Mouse (Mus musculus) heart, postnatal 0 days (tissue): ENCODE measurements around the gene Mfsd4b5. TPM values are rescaled to one million over a fixed set of nuclear protein-coding genes. Genes with fewer than 3 reads are reported as not detected.

Experiments
- ATAC-seq: fragments of 200-750 bp; cut with Nextera tagmentation; 2 replicates; pipeline ENCODE4 v1.8.0; 2017; ENCODE audit warnings: low read depth, moderate number of reproducible peaks, moderate library complexity; ENCODE audit not compliant: insufficient read depth
- DNase-seq: peaks from one replicate; pipeline ENCODE4 v3.0.0-alpha.2; 2016; ENCODE audit warnings: low spot score
- H3K27ac ChIP-seq: fragments of 300-500 bp; sonication (generic); 2 replicates; pipeline ENCODE4 v1.5.1; 2014; ENCODE audit warnings: low read depth, mild to moderate bottlenecking
- H3K27me3 ChIP-seq: fragments of 300-500 bp; sonication (generic); 2 replicates; pipeline ENCODE4 v1.6.1; 2014; ENCODE audit warnings: low read length, mixed read lengths; ENCODE audit not compliant: control insufficient read depth, insufficient read depth
- H3K36me3 ChIP-seq: fragments of 300-500 bp; sonication (generic); replicated peaks from 2 replicates; pipeline ENCODE4 v1.6.1; 2014; ENCODE audit warnings: low read length, mixed read lengths; ENCODE audit not compliant: control insufficient read depth, insufficient read depth
- H3K4me1 ChIP-seq: fragments of 300-500 bp; sonication (generic); 2 replicates; pipeline ENCODE4 v1.6.1; 2014; ENCODE audit warnings: antibody characterized with exemption; ENCODE audit not compliant: control insufficient read depth, insufficient read depth
- H3K4me2 ChIP-seq: fragments of 300-500 bp; sonication (generic); 2 replicates; pipeline ENCODE4 v1.6.1; 2014; ENCODE audit warnings: low read depth, mild to moderate bottlenecking, low read length, moderate library complexity
- H3K4me3 ChIP-seq: fragments of 300-500 bp; sonication (generic); 2 replicates; pipeline ENCODE4 v1.5.1; 2014; ENCODE audit warnings: low read depth, low read length
- H3K9ac ChIP-seq: fragments of 300-500 bp; sonication (generic); replicated peaks from 2 replicates; pipeline ENCODE4 v1.6.1; 2014; ENCODE audit warnings: low read depth, low read length, mixed read lengths
- H3K9me3 ChIP-seq: fragments of 300-500 bp; sonication (generic); replicated peaks from 2 replicates; pipeline ENCODE4 v1.6.1; 2016; ENCODE audit warnings: low read length; ENCODE audit not compliant: control insufficient read depth
- CTCF ChIP-seq: IDR thresholded peaks from 2 replicates; pipeline ENCODE4 v1.5.1; 2016; ENCODE audit warnings: antibody characterized with exemption, control low read depth, low read depth
- EP300 ChIP-seq: IDR thresholded peaks from 2 replicates; pipeline ENCODE4 v1.6.1; 2016; ENCODE audit warnings: antibody characterized with exemption, low read depth
- WGBS: fragments of 180-500 bp; shearing (Covaris S2); extraction: QIAGEN DNeasy Blood & Tissue Kit; methylation state at CpG from one replicate; pipeline ENCODE4 v1.1.7; 2014; 5-methylcytosine and 5-hydroxymethylcytosine counted together
- polyA plus RNA-seq: library from polyadenylated mRNA; unstranded; fragments of >200 nt; fragmentation: Nextera tagmentation; extraction: Ambion mirVana; gene quantifications from 2 replicates; pipeline ENCODE4 v1.2.1, GENCODE M21; 2015
- total RNA-seq: library from RNA; depleted of rRNA; stranded (reverse); fragments of >200 nt; gene quantifications from 2 replicates; pipeline ENCODE4 v1.2.3, GENCODE M21; 2014; ENCODE audit warnings: low replicate concordance

The Mfsd4b5 gene
- total and polyA plus RNA-seq, 2 experiments from 2014 or later, result 0.14 TPM; not detected in 1

GRCm38 (mm10) chr10:39991155-39991554 is 4.7 kb upstream of the Mfsd4b5 start:
- WGBS, result 25% methylated on average over 4 of the region's 4 CpGs
- no peak for TF ChIP-seq EP300
- no peak for TF ChIP-seq CTCF
- ATAC-seq (no peak), DNase-seq (no peak)
- Histone ChIP-seq H3K9ac (no peak overlapping the region), H3K4me1 (no peaks in the 10 kb centered on the region), H3K36me3 (no peaks in the 10 kb centered on the region), H3K4me2 (no peak overlapping the region), H3K9me3 (no peaks in the 10 kb centered on the region), H3K4me3 (no peak overlapping the region), H3K27ac (no peak overlapping the region), H3K27me3 (no peaks in the 10 kb centered on the region)

GRCm38 (mm10) chr10:39982604-39983003 is 3.8 kb downstream of the Mfsd4b5 start:
- Histone ChIP-seq H3K4me3 (no peak overlapping the region), H3K27me3 (no peaks in the 10 kb centered on the region), H3K9ac (no peak overlapping the region), H3K4me1 (no peaks in the 10 kb centered on the region), H3K4me2 (no peak overlapping the region), H3K9me3 (peaks cover 6% of the 10 kb centered on the region; the same call in 1 of the 2 replicates), H3K36me3 (no peaks in the 10 kb centered on the region), H3K27ac (no peak overlapping the region)
- 74% methylated on average over 5 of the region's 5 CpGs for WGBS
- TF ChIP-seq CTCF (no peak), EP300 (no peak)
- no peak for ATAC-seq
- no peak for DNase-seq

- Histone ChIP-seq H3K4me3 (no peak overlapping the region), H3K4me1 (no peaks in the 10 kb centered on the region), H3K27ac (no peak overlapping the region), H3K27me3 (no peaks in the 10 kb centered on the region), H3K9ac (no peak overlapping the region), H3K4me2 (no peak overlapping the region), H3K36me3 (no peaks in the 10 kb centered on the region), H3K9me3 (peaks cover 7% of the 10 kb centered on the region; the same call in 1 of the 2 replicates)
- DNase-seq (no peak), ATAC-seq (no peak)
- no peak for TF ChIP-seq EP300
- TF ChIP-seq CTCF, result no peak
- WGBS, result 78% methylated on average over 1 of the region's 1 CpGs
Measured at GRCm38 (mm10) chr10:39978231-39978630, 8.2 kb downstream of the Mfsd4b5 start.

- ATAC-seq (no peak), DNase-seq (no peak)
- no peaks in the 10 kb centered on the region for H3K27me3 ChIP-seq
- H3K4me1 ChIP-seq, result no peaks in the 10 kb centered on the region
- H3K27ac ChIP-seq, result no peak overlapping the region
- 87% methylated on average over 4 of the region's 4 CpGs for WGBS
- no peak overlapping the region for H3K9ac ChIP-seq
- H3K36me3 ChIP-seq, result no peaks in the 10 kb centered on the region
- TF ChIP-seq CTCF, result no peak
- TF ChIP-seq EP300, result no peak
- peaks cover 7% of the 10 kb centered on the region; the same call in 1 of the 2 replicates for H3K9me3 ChIP-seq
- H3K4me3 ChIP-seq, result no peak overlapping the region
- H3K4me2 ChIP-seq, result no peak overlapping the region
Measured at GRCm38 (mm10) chr10:39977346-39977745, 9.1 kb downstream of the Mfsd4b5 start.

GRCm38 (mm10) chr10:39975771-39976170 is 10.7 kb downstream of the Mfsd4b5 start:
- TF ChIP-seq CTCF (no peak), EP300 (no peak)
- DNase-seq (no peak), ATAC-seq (no peak)
- no peak overlapping the region for H3K9ac ChIP-seq
- 40% methylated on average over 2 of the region's 2 CpGs for WGBS
- H3K9me3 ChIP-seq, result peaks cover 7% of the 10 kb centered on the region; the same call in 1 of the 2 replicates
- no peaks in the 10 kb centered on the region for H3K4me1 ChIP-seq
- H3K27me3 ChIP-seq, result no peaks in the 10 kb centered on the region
- no peak overlapping the region for H3K4me2 ChIP-seq
- H3K36me3 ChIP-seq, result no peaks in the 10 kb centered on the region
- H3K4me3 ChIP-seq, result no peak overlapping the region
- no peak overlapping the region for H3K27ac ChIP-seq

- ATAC-seq (no peak), DNase-seq (no peak)
- no peaks in the 10 kb centered on the region for H3K27me3 ChIP-seq
- TF ChIP-seq EP300, result no peak
- no peak for TF ChIP-seq CTCF
- 58% methylated on average over 11 of the region's 11 CpGs for WGBS
- H3K4me1 ChIP-seq, result no peaks in the 10 kb centered on the region
- no peak overlapping the region for H3K4me3 ChIP-seq
- H3K4me2 ChIP-seq, result no peak overlapping the region
- H3K9ac ChIP-seq, result no peak overlapping the region
- H3K9me3 ChIP-seq, result peaks cover 7% of the 10 kb centered on the region; the same call in 1 of the 2 replicates
- no peak overlapping the region for H3K27ac ChIP-seq
- no peaks in the 10 kb centered on the region for H3K36me3 ChIP-seq
Measured at GRCm38 (mm10) chr10:39974982-39975381, 11.5 kb downstream of the Mfsd4b5 start.
